Mouse (Mus musculus) MEL (cell line): ENCODE results near the gene Prdx3.

ENCODE experiments used
- CHD1 ChIP-seq: IDR thresholded peaks from 2 replicates; pipeline ENCODE4 v1.6.1; 2012; ENCODE audit warnings: low read depth, mild to moderate bottlenecking, inconsistent platforms, low read length, improper control_type of control experiment
- ELF1 ChIP-seq: IDR thresholded peaks from 2 replicates; pipeline ENCODE4 v1.6.1; 2014; ENCODE audit warnings: low read depth, mild to moderate bottlenecking, inconsistent platforms, low read length, improper control_type of control experiment, moderate library complexity
- RCOR1 ChIP-seq: IDR thresholded peaks from 2 replicates; pipeline ENCODE4 v1.6.1; 2012; ENCODE audit warnings: low read depth, mild to moderate bottlenecking, inconsistent platforms, low read length, improper control_type of control experiment

- TF ChIP-seq ELF1 (no peak), RCOR1 (peak; percentile 94), CHD1 (no peak)
These were observed 41.5 kb upstream of the Prdx3 start for GRCm38 (mm10) chr19:60915862-60916261.
